Mouse (Mus musculus): ENCODE measurements around the gene Rpl10-ps3. TPM values are rescaled to one million over a fixed set of nuclear protein-coding genes. Genes with fewer than 3 reads are reported as not detected.

Gene Rpl10-ps3
- 24.7 and 25.3 TPM in 2 replicates for polyA plus RNA-seq (2021; fragmentation: Nextera tagmentation)
- long read RNA-seq, experiment 1, transcript Rpl10-ps3-201 (1 exons, 768 nt) = major isoform, 770 of 779 reads
- long read RNA-seq, experiment 1, partial matches to known transcripts = 0 of 779 reads
- long read RNA-seq, experiment 1, other reads (novel, unspliced or antisense) = 9 of 779 reads
- long read RNA-seq, experiment 2, transcript Rpl10-ps3-201 (1 exons, 768 nt) = major isoform, 47 of 47 reads
- long read RNA-seq, experiment 2, partial matches to known transcripts = 0 of 47 reads
- long read RNA-seq, experiment 2, other reads (novel, unspliced or antisense) = 0 of 47 reads

GRCm38 (mm10) chr9:50344868-50345267, at the start of gene Rpl10-ps3:
Gene Rpl10-ps3, minus strand, starts transcription at chr9:50344968.

Other genes starting within 250 kb of the Rpl10-ps3 start
- gene Plet1, start 149.6 kb upstream of the Rpl10-ps3 start, polyA plus RNA-seq (2021; fragmentation: Nextera tagmentation) = 0.24 and 0.33 TPM in 2 replicates
- gene Pts, start 183.8 kb upstream of the Rpl10-ps3 start, polyA plus RNA-seq (2021; fragmentation: Nextera tagmentation) = 134 TPM in 2 replicates
- gene Il18, start 209.9 kb upstream of the Rpl10-ps3 start, polyA plus RNA-seq (2021; fragmentation: Nextera tagmentation) = 58.9 and 65.7 TPM in 2 replicates
- gene Bco2, start 210.2 kb upstream of the Rpl10-ps3 start, polyA plus RNA-seq (2021; fragmentation: Nextera tagmentation) = 3.0 and 3.7 TPM in 2 replicates
- 0.16 TPM in 1 of 2 replicates, not detected in the other for gene Tex12, start 216.4 kb upstream of the Rpl10-ps3 start, polyA plus RNA-seq (2021; fragmentation: Nextera tagmentation)

All from layer of hippocampus, adult 6 months (tissue).